Mouse (Mus musculus) right cerebral cortex, adult 18-20 months (tissue): ENCODE data around the gene Gpr153.

Source experiments
- DNase-seq: peaks from one replicate; pipeline ENCODE4 v3.0.0; 2022; ENCODE audit warnings: mixed read lengths

Gpr153 gene

DNA sequence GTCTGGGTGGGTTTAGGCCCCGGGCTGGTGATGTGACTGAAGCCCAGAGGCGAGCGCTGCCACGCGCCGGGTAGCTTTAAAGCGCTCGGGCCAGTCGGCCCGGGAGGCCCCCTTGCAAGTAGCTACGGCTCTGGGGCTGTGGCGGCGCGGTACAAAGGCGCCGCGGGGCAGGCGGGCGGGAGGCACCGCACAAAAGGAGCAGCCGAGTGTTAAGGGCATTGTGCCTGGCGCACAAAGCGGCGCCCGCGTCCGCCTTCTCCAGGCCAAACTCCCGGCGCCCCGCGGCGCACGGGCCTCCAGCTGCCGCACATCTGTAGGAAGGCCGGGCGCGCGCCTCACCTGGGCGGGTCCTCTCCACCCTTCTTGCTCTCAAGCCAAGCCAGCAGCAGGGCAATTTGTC is 16.4 kb downstream of the Gpr153 start:
- DNase-seq = no peak

DNA sequence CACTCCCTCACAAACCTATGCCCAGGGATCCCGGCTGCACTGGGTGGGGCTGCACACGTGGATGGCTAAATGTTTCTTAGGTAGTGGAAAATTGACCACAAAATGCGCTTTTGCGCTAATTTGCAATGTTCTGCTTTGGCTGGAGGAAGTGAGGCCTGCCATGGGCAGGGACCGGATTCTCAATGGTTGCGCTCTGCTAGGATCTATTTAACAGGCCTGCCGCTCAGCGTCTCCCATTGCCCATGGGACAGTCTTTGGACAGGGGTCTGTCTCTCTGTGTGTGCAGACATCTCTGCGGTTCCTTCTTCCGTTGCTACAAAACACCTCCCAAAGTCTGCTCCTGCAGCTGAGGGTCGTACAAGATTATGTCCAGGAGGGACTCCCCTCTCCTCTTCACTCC is 17.0 kb downstream of the Gpr153 start:
- no peak for DNase-seq

DNA sequence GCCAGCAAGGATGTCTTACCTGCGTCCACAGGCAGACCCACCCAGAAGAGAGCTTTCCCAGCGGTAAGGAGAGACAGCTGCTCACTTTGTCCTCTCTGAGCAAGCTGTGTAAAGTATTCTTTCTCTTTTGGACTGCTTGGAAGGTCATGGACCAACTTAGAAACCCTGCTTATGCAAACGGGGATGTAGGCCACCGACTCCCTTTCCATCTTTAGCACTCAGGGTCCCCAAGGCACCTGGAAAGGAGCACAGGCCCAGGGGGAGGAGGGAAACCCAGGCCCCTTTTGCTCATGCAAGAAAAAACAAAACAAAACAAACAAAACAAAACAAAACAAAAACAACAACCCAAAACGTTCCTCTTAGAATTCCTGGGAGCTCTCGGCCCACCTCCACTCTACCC is 17.5 kb downstream of the Gpr153 start, which contains the start of gene Hes3:
Gene Hes3, minus strand, starts transcription at position 101 of the 400 bp plus-strand sequence.
- DNase-seq = no peak

DNA sequence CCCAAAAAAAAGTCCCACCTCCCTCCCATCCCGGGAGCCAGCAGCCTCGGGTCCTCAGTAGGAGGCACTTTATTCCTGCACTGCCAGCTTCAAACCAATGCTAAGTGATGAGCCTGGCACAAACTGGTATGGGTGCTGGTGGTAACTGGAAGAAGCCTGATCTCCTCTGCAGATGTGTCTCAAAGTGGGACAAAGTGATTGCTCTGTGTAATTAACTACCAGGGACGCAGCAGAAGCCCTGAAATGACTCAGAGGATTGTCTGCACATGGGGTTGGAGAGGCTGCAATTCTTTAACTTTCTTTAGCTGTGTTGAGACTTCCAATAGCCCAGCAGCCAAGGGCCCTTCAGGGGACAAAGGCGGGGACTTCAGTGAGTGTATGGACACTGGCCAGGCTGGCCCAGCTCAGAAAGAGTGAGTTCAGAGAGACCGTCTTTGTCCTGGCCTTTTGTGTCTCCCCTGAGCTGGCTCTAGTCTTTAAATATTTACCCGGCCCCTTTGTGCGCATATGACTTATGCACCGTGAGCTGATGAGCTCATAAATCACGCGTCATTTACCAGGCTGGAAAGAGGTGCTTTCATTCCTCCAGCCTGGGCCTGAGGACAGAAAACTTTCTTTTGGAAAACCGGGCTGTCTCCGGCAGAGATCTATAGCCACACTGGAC is 18.2 kb downstream of the Gpr153 start:
- DNase-seq = no peak

DNA sequence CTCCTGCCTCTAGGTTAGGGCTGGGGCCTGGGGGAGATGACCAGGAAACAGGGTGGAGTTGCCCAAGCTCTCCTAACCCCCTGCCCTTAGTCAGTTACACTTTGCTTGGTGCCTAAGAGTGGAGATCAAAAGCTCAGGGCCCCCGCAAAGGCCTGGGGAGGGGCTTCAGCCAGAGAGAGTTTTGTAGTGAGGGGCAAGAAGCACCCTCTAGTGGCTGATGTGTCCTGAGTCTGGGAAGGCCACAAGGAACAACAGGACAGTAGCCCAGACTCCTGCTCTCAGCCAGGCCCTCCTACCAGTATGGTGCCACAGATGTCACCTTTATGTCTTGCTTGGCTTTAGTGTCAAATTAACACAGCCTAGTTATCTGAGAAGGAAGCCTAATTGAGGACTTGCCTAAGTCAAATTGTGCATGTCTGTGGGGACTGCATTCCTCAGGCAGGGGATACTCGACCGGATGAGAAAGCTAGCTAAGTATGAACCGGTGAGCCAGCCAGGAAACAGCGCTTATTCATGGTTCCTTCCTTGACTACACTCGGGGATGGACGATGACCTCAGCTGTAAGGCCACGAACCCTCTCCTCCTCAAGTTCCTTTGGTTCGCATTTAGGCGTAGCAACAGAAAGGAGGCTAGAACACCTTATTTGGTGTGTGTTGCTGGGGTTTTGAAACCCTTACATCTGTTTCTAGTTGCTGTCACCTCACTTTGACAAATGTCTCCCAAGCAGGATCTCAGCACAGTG is 20.3 kb downstream of the Gpr153 start:
- no peak for DNase-seq

DNA sequence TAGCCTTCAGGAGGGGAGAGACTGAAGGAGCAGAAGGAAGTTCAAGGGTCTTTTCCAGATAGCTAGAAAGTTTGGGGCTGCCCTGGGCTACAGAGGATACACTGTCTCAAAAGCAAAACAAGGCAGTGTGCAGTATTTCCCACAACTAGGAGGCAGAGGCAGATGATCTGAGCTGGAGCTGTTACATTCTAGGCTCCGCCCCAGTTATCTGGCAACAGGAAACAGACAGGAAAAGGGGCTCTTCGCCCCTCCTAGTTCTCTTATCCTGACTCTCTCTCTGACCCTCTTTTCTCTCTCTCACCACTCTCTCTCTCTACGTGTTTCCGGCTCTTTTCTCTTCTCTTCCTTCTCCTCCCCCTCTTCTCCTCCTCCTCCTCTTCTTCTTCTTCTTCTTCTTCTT is 21.9 kb downstream of the Gpr153 start:
- no peak for DNase-seq

DNA sequence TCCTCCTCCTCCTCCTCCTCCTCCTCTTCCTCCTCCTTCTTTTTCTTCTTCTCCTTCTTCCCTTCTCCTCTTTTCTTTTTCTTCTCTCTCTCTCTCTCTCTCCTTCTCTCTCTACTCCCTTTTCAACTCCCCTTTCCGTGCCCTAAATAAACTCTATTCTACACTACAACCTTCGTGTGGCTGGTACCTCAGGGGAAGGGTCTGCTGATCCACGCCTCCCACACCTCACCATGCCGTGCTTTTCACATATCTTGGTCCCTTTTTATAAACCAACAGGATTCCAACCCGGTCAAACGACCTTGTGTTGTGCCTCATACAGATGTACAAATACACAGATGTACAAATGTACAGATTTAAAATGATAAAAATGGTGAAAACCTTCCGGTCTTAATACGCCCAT is 22.3 kb downstream of the Gpr153 start:
- DNase-seq = no peak

DNA sequence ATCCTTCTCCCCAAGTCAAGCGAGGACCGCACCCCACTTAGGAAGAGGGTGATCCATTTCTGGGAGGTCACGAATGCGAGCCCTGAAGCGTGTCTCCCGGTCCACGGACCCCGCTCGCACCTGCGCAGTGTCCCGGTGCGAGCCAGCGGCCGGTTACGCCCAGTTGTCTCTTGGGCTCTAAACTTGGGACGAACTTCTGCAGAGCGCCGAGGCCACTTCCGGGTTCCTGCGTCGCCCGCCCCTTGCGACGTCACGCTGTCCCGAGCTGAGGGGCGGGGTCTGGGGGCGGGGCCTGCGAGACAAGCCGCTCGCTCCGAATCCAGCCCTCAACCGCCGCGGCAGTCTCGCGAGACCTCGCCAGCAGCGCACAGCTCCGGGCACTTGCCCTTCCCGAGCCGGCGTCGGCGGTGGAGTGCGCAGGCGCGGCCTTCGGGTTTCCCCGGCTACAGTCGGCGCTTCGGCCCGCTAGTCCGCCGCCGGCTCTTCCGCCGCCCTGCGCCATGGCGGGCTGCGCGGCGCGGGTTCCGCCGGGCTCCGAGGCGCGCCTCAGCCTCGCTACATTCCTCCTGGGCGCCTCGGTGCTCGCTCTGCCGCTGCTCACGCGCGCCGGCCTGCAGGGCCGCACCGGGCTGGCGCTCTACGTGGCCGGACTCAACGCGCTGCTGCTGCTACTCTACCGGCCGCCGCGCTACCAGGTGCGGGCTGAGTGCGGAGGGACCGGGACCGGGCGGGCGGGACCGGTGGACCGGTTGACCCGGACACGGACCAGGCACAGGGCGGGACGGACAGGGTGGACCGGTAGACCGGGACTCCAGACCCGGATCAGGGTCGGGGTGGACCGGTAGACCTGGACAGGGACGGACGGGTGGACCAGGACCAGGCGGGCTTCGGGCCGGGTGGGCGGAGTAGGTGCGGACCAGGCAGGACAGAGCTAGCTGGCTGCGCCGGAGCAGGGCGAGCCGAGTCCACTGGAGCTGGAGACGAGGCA is 23.1 kb downstream of the Gpr153 start, which contains the start of gene Icmt:
Gene Icmt, plus strand, starts transcription at position 354 of the 988 bp plus-strand sequence.
- peak; percentile 99 for DNase-seq

DNA sequence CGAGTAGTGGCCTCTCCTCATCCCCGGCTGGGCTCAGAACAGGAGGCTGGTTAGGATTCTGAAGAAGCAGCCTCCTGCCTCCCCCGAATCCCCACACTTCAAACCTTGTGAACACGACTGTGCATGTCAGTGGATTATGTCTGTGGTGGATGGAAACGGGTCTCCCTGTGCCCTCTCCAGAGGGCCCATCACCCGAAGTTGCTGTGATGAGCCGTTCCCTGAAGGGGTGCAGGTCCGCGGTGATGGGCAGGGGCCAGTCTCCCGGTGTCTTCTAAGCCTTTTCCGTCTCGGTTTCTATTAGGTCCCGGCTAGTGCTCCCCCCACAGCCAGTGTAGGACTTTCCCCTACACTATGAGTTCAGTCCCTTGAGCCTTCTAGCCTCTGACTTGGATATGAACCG is 24.8 kb downstream of the Gpr153 start:
- DNase-seq = no peak

DNA sequence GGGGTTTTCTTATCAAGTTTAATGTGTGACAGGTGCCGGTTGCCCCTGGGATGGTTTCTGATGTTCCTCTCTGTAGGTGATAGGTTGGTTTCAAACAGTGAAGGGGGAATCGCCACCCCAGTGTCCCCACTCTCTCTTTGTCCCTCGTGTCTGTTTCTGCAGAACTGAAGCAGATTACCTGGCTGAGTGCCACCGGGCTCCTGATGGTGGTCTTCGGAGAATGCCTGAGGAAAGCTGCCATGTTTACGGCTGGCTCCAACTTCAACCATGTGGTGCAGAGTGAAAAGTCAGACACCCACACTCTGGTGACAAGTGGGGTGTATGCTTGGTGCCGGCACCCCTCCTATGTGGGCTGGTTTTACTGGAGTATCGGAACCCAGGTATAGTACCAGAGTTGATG is 26.3 kb downstream of the Gpr153 start:
- DNase-seq = no peak

DNA sequence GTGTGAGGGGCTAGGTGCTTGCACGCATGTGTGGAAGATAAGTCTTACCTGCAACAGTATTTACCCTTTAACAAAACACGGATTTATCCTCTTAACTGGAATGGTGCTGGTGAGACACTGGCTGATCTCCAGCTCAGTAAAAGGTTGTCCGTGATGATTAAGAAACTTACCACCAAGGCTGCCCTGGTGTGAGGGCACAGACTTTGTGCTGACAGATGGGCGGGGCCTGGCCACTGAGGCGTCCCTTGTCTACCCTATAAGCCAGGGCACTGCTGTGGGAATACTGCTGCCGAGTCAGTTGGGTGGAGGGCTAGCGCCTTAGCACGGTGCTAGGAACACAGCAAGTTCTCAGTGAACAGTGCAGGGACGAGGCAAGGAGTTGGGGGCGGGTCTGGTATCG is 28.0 kb downstream of the Gpr153 start:
- DNase-seq = no peak

DNA sequence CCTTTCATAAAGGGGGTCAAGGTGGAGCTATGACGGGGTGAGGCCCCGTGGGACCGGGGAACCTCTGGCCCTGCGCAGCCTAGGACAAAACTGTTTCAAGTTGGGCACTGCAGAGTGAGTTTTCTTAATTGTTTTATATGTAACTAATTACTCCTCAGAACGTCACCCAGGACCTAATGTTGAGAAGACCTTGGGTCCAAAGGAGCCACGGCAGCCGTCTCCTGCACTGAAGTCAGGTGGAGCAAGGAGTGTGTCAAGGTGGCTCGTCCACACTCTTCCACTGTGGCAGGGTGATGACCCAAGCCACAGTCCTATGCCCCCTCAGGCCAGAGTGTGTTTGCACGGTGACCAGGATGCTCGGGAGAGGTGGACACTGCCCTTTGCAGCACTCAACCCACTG is 29.1 kb downstream of the Gpr153 start:
- no peak for DNase-seq

DNA sequence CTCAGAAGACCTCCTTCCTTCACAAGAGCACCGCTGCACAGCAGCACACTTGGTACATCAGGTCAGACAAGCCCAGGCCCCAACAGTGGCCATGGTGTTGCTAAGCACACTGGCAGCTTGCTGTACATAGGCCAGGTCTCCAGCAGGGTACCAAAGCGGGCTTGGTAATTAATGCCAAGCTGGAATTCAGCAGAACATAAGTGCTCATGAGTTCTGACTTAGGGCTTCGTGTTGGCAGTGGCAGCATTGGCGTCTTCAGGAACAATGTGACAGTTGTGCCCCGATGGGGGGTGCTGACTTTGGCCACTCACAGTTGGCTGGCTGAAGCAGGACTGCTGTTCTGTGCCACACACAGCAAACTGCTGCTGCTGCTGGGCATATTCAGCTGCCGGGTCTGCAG is 30.7 kb downstream of the Gpr153 start:
- no peak for DNase-seq

DNA sequence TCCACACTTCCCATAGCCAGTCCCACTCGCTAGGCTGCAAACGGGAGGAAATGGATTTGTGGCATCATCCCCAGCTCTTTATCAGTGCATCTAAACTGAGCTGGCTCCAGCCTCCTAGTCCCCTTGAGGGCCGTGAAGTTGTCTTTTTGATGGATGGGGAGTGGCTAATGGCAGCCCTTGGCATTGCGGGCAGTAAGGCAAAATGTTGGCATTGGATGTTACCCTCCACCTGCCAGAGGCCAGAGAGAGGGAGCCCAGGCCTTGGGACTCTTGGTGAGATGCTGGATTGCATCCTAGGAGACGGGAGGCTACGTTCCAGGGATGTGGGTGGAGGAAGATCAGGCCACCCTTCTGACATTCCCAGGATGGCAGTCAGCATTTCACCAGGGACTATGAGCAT is 32.0 kb downstream of the Gpr153 start:
- DNase-seq = no peak

DNA sequence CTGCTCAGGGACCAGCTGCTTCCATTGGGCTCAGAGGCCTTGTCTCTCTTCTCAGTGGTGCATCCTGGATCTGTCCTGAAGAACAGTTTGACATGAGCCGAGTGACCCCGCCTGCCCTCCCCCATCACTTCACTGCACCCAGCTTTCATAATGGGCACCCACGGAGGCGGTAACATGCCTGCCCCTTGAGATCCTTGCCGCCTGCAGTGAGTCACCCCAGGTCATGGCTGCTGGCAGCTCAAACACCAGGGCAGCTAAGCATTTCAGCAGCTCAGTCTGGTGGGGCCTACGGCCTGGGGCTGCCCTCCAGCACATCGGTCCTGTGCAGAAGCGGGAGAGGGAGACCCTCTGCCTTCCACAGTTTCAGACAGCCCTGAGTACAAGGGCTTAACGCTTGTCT is 33.5 kb downstream of the Gpr153 start:
- DNase-seq = no peak

DNA sequence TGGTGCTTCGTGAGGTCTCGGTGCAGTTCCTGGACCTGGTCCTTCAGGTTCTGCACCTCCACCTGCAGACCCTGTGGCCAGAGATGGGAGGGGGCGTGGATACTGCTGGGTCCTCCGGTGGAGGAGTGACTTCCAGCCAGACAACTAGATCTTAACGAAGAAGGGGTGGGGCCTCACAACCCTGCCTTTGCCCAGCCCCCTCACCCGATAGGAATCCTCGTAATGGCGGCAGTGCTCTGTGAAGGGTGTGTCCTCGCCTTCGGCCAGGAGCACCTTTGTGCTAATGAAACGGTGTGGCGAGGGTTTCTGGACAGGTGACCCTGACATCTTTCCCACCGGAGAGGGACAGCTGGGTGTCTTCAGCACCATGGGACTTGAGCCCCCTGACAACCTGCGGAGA is 38.2 kb downstream of the Gpr153 start:
- no peak for DNase-seq

DNA sequence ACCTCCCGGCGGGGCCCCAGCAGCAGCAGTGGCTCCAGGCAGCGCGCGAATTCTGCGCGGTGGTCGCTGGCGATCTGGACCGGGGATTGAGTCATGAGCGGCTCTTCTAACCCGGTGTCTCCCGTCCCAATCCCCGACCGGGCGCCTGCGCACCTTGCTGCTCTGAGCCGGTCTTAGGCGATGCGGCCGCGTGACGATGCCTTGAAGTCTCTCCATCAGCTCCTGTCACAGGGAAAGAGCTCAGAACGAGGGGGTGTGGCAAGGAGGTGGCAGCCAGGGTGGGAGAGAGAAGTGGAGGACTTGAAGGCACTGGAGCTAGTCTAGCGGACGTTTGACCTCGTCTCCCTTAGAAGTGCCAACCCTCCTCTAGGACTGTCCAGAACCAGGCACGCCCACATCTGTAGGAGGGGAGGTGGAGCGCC is 39.2 kb downstream of the Gpr153 start:
- peak; percentile 44 for DNase-seq

DNA sequence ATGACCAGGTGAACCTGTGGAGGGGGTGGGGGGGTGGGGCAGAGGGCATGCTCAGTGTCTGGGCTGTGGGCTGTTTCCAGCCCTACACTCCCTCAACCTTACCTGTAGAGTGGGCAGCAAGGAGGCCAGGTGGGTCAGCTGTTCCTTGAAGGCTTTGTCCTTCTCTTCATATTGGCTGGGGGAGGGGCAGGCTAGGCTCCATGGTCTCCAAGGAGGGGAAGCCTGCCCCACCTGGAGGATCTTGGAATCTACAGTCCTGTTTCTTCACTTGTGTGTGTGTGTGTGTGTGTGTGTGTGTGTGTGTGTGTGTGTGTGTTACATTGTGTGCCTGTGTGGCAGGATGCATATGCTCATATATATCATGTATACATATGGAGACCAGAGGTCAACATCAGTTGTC is 39.9 kb downstream of the Gpr153 start:
- DNase-seq = no peak

DNA sequence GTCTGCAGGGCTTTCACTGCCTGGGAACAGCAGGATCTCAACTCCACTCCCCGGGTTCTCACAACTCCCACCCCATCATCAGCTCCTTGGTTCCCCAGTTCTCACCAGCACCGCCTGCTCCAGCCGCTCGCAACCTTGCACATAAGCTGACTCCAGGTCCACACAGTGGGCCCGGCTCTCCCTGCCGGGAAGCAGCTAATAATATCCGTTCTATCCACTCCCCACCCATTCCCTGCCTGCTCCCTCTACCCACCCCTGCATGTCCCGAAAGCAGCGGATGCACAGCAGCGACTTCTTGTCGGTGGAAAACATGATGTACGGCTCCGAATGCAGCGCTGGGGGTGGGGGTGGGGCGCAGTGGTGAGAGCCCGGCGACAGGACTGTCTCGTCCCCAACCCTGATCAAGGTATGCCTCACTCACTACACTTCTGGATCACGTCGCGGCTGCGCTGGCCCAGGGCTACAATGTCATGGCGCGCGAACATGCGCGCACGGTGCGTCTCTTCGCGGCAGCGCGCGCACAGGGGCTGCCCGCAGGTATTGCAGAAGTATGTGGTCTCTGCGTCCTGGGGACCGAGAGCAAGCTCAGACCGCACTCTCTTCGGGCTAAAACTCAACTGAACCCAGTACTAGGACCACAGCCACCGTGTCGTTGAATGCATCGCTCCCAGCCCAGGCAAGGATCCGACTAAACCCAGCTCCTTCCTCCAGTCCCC is 41.6 kb downstream of the Gpr153 start:
- peak; percentile 53 for DNase-seq

DNA sequence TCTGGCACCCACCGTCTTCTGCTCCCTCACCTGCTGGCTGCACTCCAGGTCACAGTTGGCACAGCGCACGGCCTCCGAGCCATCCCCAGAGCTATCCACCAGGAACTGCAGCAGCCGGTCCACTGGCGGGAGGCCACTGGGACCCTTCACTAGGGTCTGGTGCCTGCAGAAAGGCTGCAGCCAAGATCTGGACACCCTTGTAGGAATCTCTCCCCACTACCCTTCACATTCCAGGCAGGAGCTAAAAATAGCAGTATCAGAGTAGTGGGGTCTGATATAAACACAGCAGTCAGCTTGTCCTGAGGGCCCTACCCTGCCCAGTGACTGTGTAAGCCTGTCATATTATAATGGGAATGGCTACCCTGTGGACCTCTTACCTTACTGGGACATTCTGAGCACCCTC is 43.6 kb downstream of the Gpr153 start:
- DNase-seq = no peak

DNA sequence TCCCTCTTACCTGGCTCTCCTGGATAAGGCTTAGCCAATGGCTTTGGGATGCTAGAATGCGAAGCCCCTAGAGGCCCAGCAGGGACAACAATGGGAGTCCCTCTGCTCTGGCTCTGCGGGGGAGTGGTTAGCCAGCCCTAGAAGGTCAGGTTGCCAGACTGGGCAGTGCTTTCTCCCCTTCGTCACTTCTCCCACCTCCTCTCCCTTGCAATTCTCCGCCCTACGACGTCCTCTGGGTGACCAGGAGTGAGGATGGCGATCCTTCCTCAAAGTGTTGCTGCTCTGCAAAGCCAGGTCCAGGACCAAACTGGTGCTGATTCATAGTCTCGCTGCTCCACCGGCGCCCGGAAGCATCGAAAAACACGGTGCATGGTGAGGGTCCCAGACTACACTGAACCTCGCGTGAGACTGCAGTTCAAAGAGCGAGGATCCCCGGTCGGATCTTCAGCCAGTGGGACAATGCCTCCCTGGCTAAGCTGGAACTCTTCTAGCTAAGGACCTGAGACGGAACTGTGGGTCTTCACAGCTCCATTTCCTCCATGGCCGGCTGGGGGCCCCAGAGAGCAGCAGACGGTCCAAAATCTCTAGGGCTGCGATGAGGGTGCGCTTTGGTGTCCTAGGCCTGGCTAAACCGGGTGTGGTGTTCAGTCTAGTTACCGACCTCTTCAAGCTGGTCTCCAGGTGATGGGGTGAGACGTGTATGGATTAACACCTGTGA is 44.6 kb downstream of the Gpr153 start, which contains the start of gene Rnf207:
Gene Rnf207, minus strand, starts transcription at position 477 of the 718 bp plus-strand sequence.
- DNase-seq = no peak

DNA sequence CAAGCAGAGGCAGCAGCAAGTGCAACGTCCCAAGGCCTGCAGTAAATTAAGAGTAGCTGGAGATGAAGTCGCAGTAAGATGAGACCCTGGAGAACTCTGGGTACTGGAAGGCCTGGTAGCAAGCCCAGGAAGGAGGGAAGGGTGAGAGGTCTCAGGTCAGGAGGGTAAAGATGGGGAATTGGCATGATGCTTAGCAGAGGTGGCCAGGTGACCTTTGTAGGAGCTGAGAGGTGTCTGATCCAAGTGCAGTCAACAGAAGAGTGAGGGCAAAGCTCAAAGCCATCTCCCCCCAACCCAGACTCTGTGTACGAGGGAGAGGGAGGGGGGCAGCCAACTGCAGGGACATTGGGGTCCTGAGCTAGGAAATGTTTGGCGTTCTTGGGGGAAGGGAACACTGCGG is 47.4 kb downstream of the Gpr153 start:
- DNase-seq = no peak
